Mouse (Mus musculus) liver, embryonic 15.5 days (tissue): ENCODE data around the gene Orm2. TPM values are rescaled to one million over a fixed set of nuclear protein-coding genes. Genes with fewer than 3 reads are reported as not detected.

ENCODE experiments used
- ATAC-seq: fragments of 200-750 bp; cut with Nextera tagmentation; 2 replicates; pipeline ENCODE4 v1.8.0; 2017; ENCODE audit warnings: moderate number of reproducible peaks, mild to moderate bottlenecking, moderate library complexity; ENCODE audit not compliant: insufficient read depth
- H3K27ac ChIP-seq: fragments of 300-500 bp; sonication (generic); replicated peaks from 2 replicates; pipeline ENCODE4 v1.5.1; 2015; ENCODE audit warnings: mild to moderate bottlenecking, inconsistent platforms
- H3K27me3 ChIP-seq: fragments of 300-500 bp; sonication (generic); 2 replicates; pipeline ENCODE4 v1.6.1; 2015; ENCODE audit warnings: mild to moderate bottlenecking, inconsistent platforms
- H3K36me3 ChIP-seq: fragments of 300-500 bp; sonication (generic); replicated peaks from 2 replicates; pipeline ENCODE4 v1.6.1; 2015; ENCODE audit warnings: moderate library complexity, mild to moderate bottlenecking, inconsistent platforms
- H3K4me1 ChIP-seq: fragments of 300-500 bp; sonication (generic); replicated peaks from 2 replicates; pipeline ENCODE4 v1.6.1; 2015; ENCODE audit warnings: inconsistent platforms
- H3K4me2 ChIP-seq: fragments of 300-500 bp; sonication (generic); 2 replicates; pipeline ENCODE4 v1.6.1; 2015; ENCODE audit warnings: moderate library complexity, mild to moderate bottlenecking, inconsistent platforms
- H3K4me3 ChIP-seq: fragments of 300-500 bp; sonication (generic); replicated peaks from 2 replicates; pipeline ENCODE4 v1.5.1; 2015; ENCODE audit warnings: mild to moderate bottlenecking, inconsistent platforms
- H3K9ac ChIP-seq: fragments of 300-500 bp; sonication (generic); 2 replicates; pipeline ENCODE4 v1.6.1; 2015; ENCODE audit warnings: moderate library complexity, mild to moderate bottlenecking, inconsistent platforms
- H3K9me3 ChIP-seq: fragments of 300-500 bp; sonication (generic); replicated peaks from 2 replicates; pipeline ENCODE4 v1.6.1; 2016; ENCODE audit warnings: inconsistent platforms
- WGBS: fragments of 180-500 bp; shearing (Covaris S2); methylation state at CpG from one replicate; pipeline ENCODE4 v1.1.7; 2015; ENCODE audit warnings: mixed read lengths; ENCODE audit not compliant: insufficient replicate concordance; 5-methylcytosine and 5-hydroxymethylcytosine counted together
- polyA plus RNA-seq: library from polyadenylated mRNA; unstranded; fragments of >200 nt; fragmentation: Nextera tagmentation; extraction: Ambion mirVana; gene quantifications from 2 replicates; pipeline ENCODE4 v1.2.1, GENCODE M21; 2015

Orm2 gene
- polyA plus RNA-seq, 1 experiment from 2014 or later, result not detected

- Histone ChIP-seq H3K9me3 (no peaks in the 10 kb centered on the region), H3K27me3 (no peaks in the 10 kb centered on the region), H3K36me3 (peaks cover 19% of the 10 kb centered on the region), H3K27ac (no peak overlapping the region), H3K4me1 (peaks cover 50% of the 10 kb centered on the region), H3K9ac (no peak overlapping the region), H3K4me3 (no peak overlapping the region), H3K4me2 (peak overlapping the region; percentile 36; the same call in 1 of the 2 replicates)
- 79% methylated on average over 10 of the region's 10 CpGs for WGBS
- ATAC-seq, result no peak
Observed at GRCm38 (mm10) chr4:63397981-63398537, 35.8 kb downstream of the Orm2 start.

DNA sequence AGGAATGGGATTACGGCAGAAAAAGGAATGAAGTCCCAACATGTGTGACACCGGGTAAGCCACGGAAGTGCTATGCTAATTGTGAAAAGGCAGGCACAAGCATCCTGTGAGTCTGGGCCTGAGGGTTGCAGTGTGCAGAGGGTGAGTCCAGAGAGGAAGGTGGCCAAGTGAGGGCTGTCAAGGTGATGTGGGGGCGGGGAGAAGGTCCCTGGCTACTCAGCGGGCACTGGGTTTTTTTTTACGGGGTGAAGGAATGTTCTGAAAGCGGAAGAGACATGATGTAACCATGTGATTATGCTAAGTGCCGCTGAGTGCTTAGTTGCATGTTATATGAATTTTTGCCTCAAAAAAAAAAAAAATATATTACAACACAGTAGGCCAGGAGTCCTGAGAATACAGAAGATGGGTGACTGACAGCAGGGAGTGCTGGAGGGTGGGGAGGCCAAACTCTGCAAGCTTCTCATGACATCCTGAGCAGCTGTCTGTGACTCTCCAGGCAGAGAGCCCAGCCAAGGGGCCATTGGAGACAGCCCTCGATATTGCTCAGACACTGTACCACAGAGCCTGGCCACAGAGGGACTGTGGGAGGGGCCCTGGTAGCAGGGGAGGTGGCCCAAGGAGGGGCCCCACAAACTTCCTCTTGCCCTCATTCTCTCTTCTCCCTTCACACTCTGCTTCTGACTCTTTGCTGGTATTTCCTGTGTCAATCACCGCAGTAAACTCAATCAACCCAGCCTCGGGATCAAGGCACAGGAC, 36.8 kb downstream of the Orm2 start:
- peak; percentile 25; the same call in 1 of the 2 replicates for ATAC-seq
- H3K27ac ChIP-seq, result peak overlapping the region; percentile 61
- H3K4me1 ChIP-seq, result peaks cover 60% of the 10 kb centered on the region
- no peak overlapping the region for H3K9ac ChIP-seq
- no peaks in the 10 kb centered on the region for H3K27me3 ChIP-seq
- 36% methylated on average over 11 of the region's 11 CpGs for WGBS
- peak overlapping the region; percentile 25; the same call in 1 of the 2 replicates for H3K4me3 ChIP-seq
- H3K9me3 ChIP-seq, result no peaks in the 10 kb centered on the region
- peak overlapping the region; percentile 36 for H3K4me2 ChIP-seq
- peaks cover 18% of the 10 kb centered on the region for H3K36me3 ChIP-seq

DNA sequence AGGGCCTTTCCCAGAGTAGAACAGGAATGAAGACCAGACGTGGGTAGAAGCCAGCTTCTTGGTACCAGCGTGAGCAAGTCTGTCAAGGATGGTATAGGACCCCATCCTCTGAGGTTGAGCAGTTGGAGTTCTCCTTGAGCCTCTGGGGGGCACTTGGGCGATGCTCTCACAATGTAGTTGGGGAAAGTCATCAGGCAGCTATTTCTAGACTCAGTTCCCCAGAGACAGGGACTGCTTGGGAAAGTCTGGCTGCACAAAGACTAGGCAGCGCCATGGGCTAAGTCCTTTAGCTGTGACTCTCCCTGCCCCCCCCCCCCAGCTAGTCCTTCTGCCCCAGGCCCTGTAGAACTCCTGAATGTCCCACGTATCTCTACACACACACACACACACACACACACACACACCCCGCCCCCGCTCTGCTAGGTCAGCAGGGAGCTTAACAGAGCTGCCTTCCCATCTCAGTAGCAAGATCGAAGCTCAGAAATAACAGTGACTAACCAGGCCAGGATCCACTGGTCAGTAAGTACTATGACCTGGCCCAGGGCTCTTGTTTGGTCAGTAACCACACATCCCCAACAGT, 37.5 kb downstream of the Orm2 start:
- peak overlapping the region; percentile 61 for H3K27ac ChIP-seq
- H3K36me3 ChIP-seq, result peaks cover 10% of the 10 kb centered on the region
- peaks cover 68% of the 10 kb centered on the region for H3K4me1 ChIP-seq
- WGBS, result 36% methylated on average over 8 of the region's 8 CpGs
- no peak overlapping the region for H3K9ac ChIP-seq
- H3K27me3 ChIP-seq, result no peaks in the 10 kb centered on the region
- ATAC-seq, result no peak
- no peaks in the 10 kb centered on the region for H3K9me3 ChIP-seq
- H3K4me2 ChIP-seq, result peak overlapping the region; percentile 49
- peak overlapping the region; percentile 25 for H3K4me3 ChIP-seq

- H3K9ac ChIP-seq, result no peak overlapping the region
- peak overlapping the region; percentile 39 for H3K27ac ChIP-seq
- peaks cover 77% of the 10 kb centered on the region for H3K4me1 ChIP-seq
- H3K27me3 ChIP-seq, result no peaks in the 10 kb centered on the region
- peak overlapping the region; percentile 25 for H3K4me3 ChIP-seq
- 0 out of 2 replicates have a peak, but pooled peaks cover 3% of the 10 kb centered on the region for H3K36me3 ChIP-seq
- H3K4me2 ChIP-seq, result peak overlapping the region; percentile 49
- no peak for ATAC-seq
- 47% methylated on average over 18 of the region's 18 CpGs for WGBS
- H3K9me3 ChIP-seq, result no peaks in the 10 kb centered on the region
Observed at GRCm38 (mm10) chr4:63400541-63401306, 38.5 kb downstream of the Orm2 start.

GRCm38 (mm10) chr4:63401620-63402019, 39.4 kb downstream of the Orm2 start:
- H3K9me3 ChIP-seq, result no peaks in the 10 kb centered on the region
- peaks cover 86% of the 10 kb centered on the region for H3K4me1 ChIP-seq
- 0 out of 2 replicates have a peak, but pooled peaks cover 3% of the 10 kb centered on the region for H3K36me3 ChIP-seq
- H3K4me2 ChIP-seq, result peak overlapping the region; percentile 49
- no peaks in the 10 kb centered on the region for H3K27me3 ChIP-seq
- H3K27ac ChIP-seq, result peak overlapping the region; percentile 72
- peak overlapping the region; percentile 46 for H3K4me3 ChIP-seq
- no peak overlapping the region; the same call in 1 of the 2 replicates for H3K9ac ChIP-seq
- WGBS, result 28% methylated on average over 6 of the region's 6 CpGs
- no peak for ATAC-seq

DNA sequence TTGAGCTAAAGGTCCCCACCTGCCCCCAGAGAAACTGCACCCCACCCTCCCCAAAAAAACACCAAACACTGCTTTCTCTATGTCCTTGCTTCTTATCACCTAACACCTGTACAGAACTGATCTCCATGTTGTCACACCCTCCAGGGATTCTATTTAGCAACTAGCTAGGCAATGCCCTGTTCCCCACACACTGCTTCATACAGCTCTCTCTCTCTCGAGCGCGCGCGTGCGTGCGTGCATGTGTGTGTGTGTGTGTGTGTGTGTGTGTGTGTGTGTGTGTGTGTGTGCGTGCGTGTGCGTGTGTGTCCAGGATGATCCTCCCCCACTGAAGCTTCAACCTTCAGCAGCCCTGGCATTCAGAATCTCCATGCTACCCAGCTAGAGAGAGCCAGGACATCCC, 39.8 kb downstream of the Orm2 start:
- H3K4me2 ChIP-seq, result peak overlapping the region; percentile 49

DNA sequence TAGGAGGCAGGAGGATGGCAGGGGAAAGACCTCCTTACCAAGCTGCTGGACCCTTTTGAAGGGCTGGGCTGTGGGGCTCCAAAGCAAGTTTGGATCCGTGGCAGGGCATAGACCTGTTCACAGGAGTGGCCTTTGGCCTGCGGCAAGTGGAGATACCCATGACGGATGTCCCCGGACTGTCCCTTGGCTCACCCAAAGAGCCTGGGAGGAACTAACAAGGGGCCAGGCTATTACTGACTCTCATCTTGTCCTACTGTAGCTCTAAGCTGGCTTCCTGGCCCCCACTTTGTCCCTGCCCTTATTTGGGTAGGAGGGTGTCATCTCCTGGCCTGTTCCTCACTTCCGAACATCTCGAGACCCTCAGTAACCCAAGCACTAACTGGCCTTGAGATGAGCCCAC, 40.3 kb downstream of the Orm2 start:
- H3K4me3 ChIP-seq, result peak overlapping the region; percentile 46
- WGBS, result 37% methylated on average over 6 of the region's 6 CpGs

More for the DNA sequence above, 39.8 kb downstream of the Orm2 start:
- Histone ChIP-seq H3K9me3 (no peaks in the 10 kb centered on the region), H3K27ac (peak overlapping the region; percentile 72), H3K27me3 (no peaks in the 10 kb centered on the region), H3K36me3 (0 out of 2 replicates have a peak, but pooled peaks cover 3% of the 10 kb centered on the region), H3K4me3 (peak overlapping the region; percentile 46), H3K9ac (no peak overlapping the region; the same call in 1 of the 2 replicates), H3K4me1 (peaks cover 90% of the 10 kb centered on the region)
- 45% methylated on average over 10 of the region's 10 CpGs for WGBS
- ATAC-seq, result no peak; the same call in 1 of the 2 replicates

GRCm38 (mm10) chr4:63403040-63403959, 41.1 kb downstream of the Orm2 start, which contains the start of gene Akna:
Gene Akna (minus strand): TSS chr4:63403354.
- ATAC-seq, result peak; percentile 35; the same call in 1 of the 2 replicates
- H3K4me2 ChIP-seq, result peak within 1 kb of the TSS; percentile 49
- peaks cover 100% of the 10 kb centered on the region for H3K4me1 ChIP-seq

More for the DNA sequence above, 40.3 kb downstream of the Orm2 start:
- ATAC-seq, result no peak
- Histone ChIP-seq H3K9me3 (no peaks in the 10 kb centered on the region), H3K27ac (peak overlapping the region; percentile 72), H3K9ac (peak overlapping the region; percentile 30; the same call in 1 of the 2 replicates), H3K27me3 (no peaks in the 10 kb centered on the region), H3K4me1 (peaks cover 95% of the 10 kb centered on the region), H3K36me3 (0 out of 2 replicates have a peak, but pooled peaks cover under 1% of the 10 kb centered on the region), H3K4me2 (peak overlapping the region; percentile 49)

DNA sequence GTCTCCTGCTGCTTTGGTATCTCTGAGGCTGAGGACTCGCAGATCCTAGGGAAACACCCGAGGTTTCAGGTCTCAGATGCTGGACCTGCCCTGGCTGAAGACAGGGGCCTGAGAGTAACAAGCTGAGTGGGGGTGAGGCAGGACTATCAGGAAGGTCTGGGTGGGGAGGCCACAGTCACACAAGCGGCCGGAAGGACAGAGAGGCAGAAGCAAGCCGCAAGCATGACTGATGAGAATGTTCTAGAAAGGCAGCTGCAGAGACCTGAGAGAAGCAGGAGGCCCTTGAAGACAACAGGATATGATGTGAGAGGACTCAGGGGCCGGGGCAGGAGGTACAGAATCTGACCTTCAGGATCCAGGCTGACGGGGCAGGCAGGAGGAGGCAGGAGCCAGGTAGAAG, 42.0 kb downstream of the Orm2 start:
- Histone ChIP-seq H3K9ac (no peak overlapping the region), H3K9me3 (no peaks in the 10 kb centered on the region), H3K4me1 (peaks cover 100% of the 10 kb centered on the region), H3K36me3 (no peaks in the 10 kb centered on the region), H3K4me2 (peak overlapping the region; percentile 49; the same call in 1 of the 2 replicates), H3K27ac (peak overlapping the region; percentile 72; the same call in 1 of the 2 replicates), H3K4me3 (no peak overlapping the region), H3K27me3 (peaks cover 5% of the 10 kb centered on the region; the same call in 1 of the 2 replicates)
- no peak for ATAC-seq
- WGBS, result 27% methylated on average over 7 of the region's 7 CpGs

More at GRCm38 (mm10) chr4:63403040-63403959, 41.1 kb downstream of the Orm2 start, which contains the start of gene Akna:
- Histone ChIP-seq H3K9me3 (no peaks in the 10 kb centered on the region), H3K27ac (peak within 1 kb of the TSS; percentile 72), H3K36me3 (no peaks in the 10 kb centered on the region), H3K4me3 (peak within 1 kb of the TSS; percentile 46), H3K9ac (peak within 1 kb of the TSS; percentile 30; the same call in 1 of the 2 replicates), H3K27me3 (no peaks in the 10 kb centered on the region)
- WGBS, result 14% methylated on average over 17 of the region's 17 CpGs
